Mouse (Mus musculus): ENCODE results near the gene Clstn1. TPM values are rescaled to one million over a fixed set of nuclear protein-coding genes. Genes with fewer than 3 reads are reported as not detected.

Clstn1 gene
- 1.2 and 1.3 TPM in 2 replicates for polyA plus RNA-seq (2012; rRNA removed)
- polyA plus RNA-seq (2014; fragmentation: Nextera tagmentation; extraction: Ambion mirVana), result 1.4 and 1.6 TPM in 2 replicates

GRCm38 (mm10) chr4:149586044-149586782, at the start of gene Clstn1:
Clstn1 (plus strand) TSS chr4:149586468.
- no peak for TF ChIP-seq EP300 (IDR thresholded peaks at IDR 0.05; ENCODE audit: low read depth)
- TF ChIP-seq CTCF (IDR thresholded peaks at IDR 0.05; ENCODE audit: low read depth), result no peak
- H3K4me1 ChIP-seq (replicated peaks; ENCODE audit: control insufficient read depth in 2 of 2, insufficient read depth in 2 of 2, low read length in 1 of 2), result no peaks in the 10 kb centered on the region
- peak within 1 kb of the TSS; percentile 37 to 56 for H3K4me3 ChIP-seq (ENCODE audit: insufficient read depth in 1 of 2, low read depth in 2 of 2, low read length in 2 of 2)
- H3K9ac ChIP-seq (replicated peaks), result no peak within 1 kb of the TSS
- DNase-seq (ENCODE audit: low read depth in 3 of 3, low spot score in 3 of 3), result no peak
- no peak within 1 kb of the TSS for H3K27ac ChIP-seq
- WGBS (ENCODE audit: insufficient replicate concordance), result under 1% methylated on average over 69 of the region's 103 CpGs
- H3K27me3 ChIP-seq (ENCODE audit: control insufficient read depth, insufficient read depth, low read length), result peaks cover 52% of the 10 kb centered on the region
- ATAC-seq (ENCODE audit: insufficient read depth), result no peak
- H3K4me2 ChIP-seq (ENCODE audit: low read depth), result peak within 1 kb of the TSS; percentile 56
- no peaks in the 10 kb centered on the region for H3K36me3 ChIP-seq (replicated peaks; ENCODE audit: control insufficient read depth, insufficient read depth, low read depth)
- H3K9me3 ChIP-seq (ENCODE audit: control insufficient read depth, low read length), result no peaks in the 10 kb centered on the region

GRCm38 (mm10) chr4:149539441-149539840, 46.8 kb upstream of the Clstn1 start:
- H3K4me2 ChIP-seq (ENCODE audit: low read depth), result no peak overlapping the region
- no peak overlapping the region for H3K4me3 ChIP-seq (ENCODE audit: insufficient read depth in 1 of 2, low read depth in 2 of 2, low read length in 2 of 2)
- H3K27me3 ChIP-seq (ENCODE audit: control insufficient read depth, insufficient read depth, low read length), result no peaks in the 10 kb centered on the region
- no peak for DNase-seq (ENCODE audit: low read depth in 3 of 3, low spot score in 3 of 3)
- 59% methylated on average over 8 of the region's 8 CpGs for WGBS (ENCODE audit: insufficient replicate concordance)
- ATAC-seq (ENCODE audit: insufficient read depth), result no peak
- no peak overlapping the region for H3K27ac ChIP-seq
- no peaks in the 10 kb centered on the region for H3K36me3 ChIP-seq (replicated peaks; ENCODE audit: control insufficient read depth, insufficient read depth, low read depth)
- H3K4me1 ChIP-seq (replicated peaks; ENCODE audit: control insufficient read depth in 2 of 2, insufficient read depth in 2 of 2, low read length in 1 of 2), result no peaks in the 10 kb centered on the region
- H3K9me3 ChIP-seq (ENCODE audit: control insufficient read depth, low read length), result no peaks in the 10 kb centered on the region
- no peak overlapping the region for H3K9ac ChIP-seq (replicated peaks)
- TF ChIP-seq CTCF (IDR thresholded peaks at IDR 0.05; ENCODE audit: low read depth) (no peak), EP300 (IDR thresholded peaks at IDR 0.05; ENCODE audit: low read depth) (no peak)

GRCm38 (mm10) chr4:149541935-149542334, 44.3 kb upstream of the Clstn1 start:
- WGBS (ENCODE audit: insufficient replicate concordance), result 31% methylated on average over 5 of the region's 5 CpGs
- ATAC-seq (ENCODE audit: insufficient read depth) (no peak), DNase-seq (ENCODE audit: low read depth in 3 of 3, low spot score in 3 of 3) (no peak)
- no peaks in the 10 kb centered on the region for H3K4me1 ChIP-seq (replicated peaks; ENCODE audit: control insufficient read depth in 2 of 2, insufficient read depth in 2 of 2, low read length in 1 of 2)
- no peaks in the 10 kb centered on the region for H3K9me3 ChIP-seq (ENCODE audit: control insufficient read depth, low read length)
- H3K4me3 ChIP-seq (ENCODE audit: insufficient read depth in 1 of 2, low read depth in 2 of 2, low read length in 2 of 2), result no peak overlapping the region
- H3K4me2 ChIP-seq (ENCODE audit: low read depth), result no peak overlapping the region
- no peaks in the 10 kb centered on the region for H3K27me3 ChIP-seq (ENCODE audit: control insufficient read depth, insufficient read depth, low read length)
- H3K36me3 ChIP-seq (replicated peaks; ENCODE audit: control insufficient read depth, insufficient read depth, low read depth), result no peaks in the 10 kb centered on the region
- no peak overlapping the region for H3K9ac ChIP-seq (replicated peaks)
- no peak for TF ChIP-seq CTCF (IDR thresholded peaks at IDR 0.05; ENCODE audit: low read depth)
- no peak for TF ChIP-seq EP300 (IDR thresholded peaks at IDR 0.05; ENCODE audit: low read depth)
- no peak overlapping the region for H3K27ac ChIP-seq

DNA sequence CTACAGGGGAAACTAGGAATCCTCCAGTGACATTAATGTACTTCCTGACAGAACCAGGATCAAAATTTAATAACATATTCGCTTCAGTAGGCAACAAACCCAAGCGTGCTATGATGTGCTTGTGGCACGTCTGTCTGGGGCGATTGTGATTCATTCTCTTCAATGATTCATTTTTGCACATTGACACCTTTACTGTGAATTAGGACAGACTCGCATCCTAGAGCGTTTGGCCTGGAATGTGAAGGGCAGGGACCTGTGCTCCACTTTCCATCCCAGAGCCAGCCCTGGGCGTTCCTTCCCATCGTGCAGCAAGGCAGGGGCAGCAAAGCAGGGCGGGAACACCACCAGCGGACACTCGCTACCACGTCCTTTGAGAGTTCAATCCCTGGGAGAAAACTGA, 43.8 kb upstream of the Clstn1 start:
- H3K4me1 ChIP-seq (replicated peaks; ENCODE audit: control insufficient read depth in 2 of 2, insufficient read depth in 2 of 2, low read length in 1 of 2), result no peaks in the 10 kb centered on the region
- DNase-seq (ENCODE audit: low read depth in 3 of 3, low spot score in 3 of 3), result no peak
- H3K27ac ChIP-seq, result no peak overlapping the region
- WGBS (ENCODE audit: insufficient replicate concordance), result 75% methylated on average over 12 of the region's 12 CpGs
- TF ChIP-seq EP300 (IDR thresholded peaks at IDR 0.05; ENCODE audit: low read depth), result no peak
- TF ChIP-seq CTCF (IDR thresholded peaks at IDR 0.05; ENCODE audit: low read depth), result no peak
- ATAC-seq (ENCODE audit: insufficient read depth), result no peak
- no peak overlapping the region for H3K4me2 ChIP-seq (ENCODE audit: low read depth)
- no peaks in the 10 kb centered on the region for H3K27me3 ChIP-seq (ENCODE audit: control insufficient read depth, insufficient read depth, low read length)
- H3K36me3 ChIP-seq (replicated peaks; ENCODE audit: control insufficient read depth, insufficient read depth, low read depth), result no peaks in the 10 kb centered on the region
- H3K9ac ChIP-seq (replicated peaks), result no peak overlapping the region
- H3K9me3 ChIP-seq (ENCODE audit: control insufficient read depth, low read length), result no peaks in the 10 kb centered on the region
- no peak overlapping the region for H3K4me3 ChIP-seq (ENCODE audit: insufficient read depth in 1 of 2, low read depth in 2 of 2, low read length in 2 of 2)

GRCm38 (mm10) chr4:149542927-149543553, 43.2 kb upstream of the Clstn1 start:
- H3K27me3 ChIP-seq (ENCODE audit: control insufficient read depth, insufficient read depth, low read length), result no peaks in the 10 kb centered on the region
- H3K36me3 ChIP-seq (replicated peaks; ENCODE audit: control insufficient read depth, insufficient read depth, low read depth), result no peaks in the 10 kb centered on the region
- H3K27ac ChIP-seq, result no peak overlapping the region
- DNase-seq (ENCODE audit: low read depth in 3 of 3, low spot score in 3 of 3) (peak; percentile 34 to 57 (median 50)), ATAC-seq (ENCODE audit: insufficient read depth) (no peak; the same call in 1 of the 2 replicates)
- H3K9me3 ChIP-seq (ENCODE audit: control insufficient read depth, low read length), result no peaks in the 10 kb centered on the region
- no peak overlapping the region for H3K9ac ChIP-seq (replicated peaks)
- TF ChIP-seq EP300 (IDR thresholded peaks at IDR 0.05; ENCODE audit: low read depth), result no peak
- peak; percentile 91 for TF ChIP-seq CTCF (IDR thresholded peaks at IDR 0.05; ENCODE audit: low read depth)
- H3K4me3 ChIP-seq (ENCODE audit: insufficient read depth in 1 of 2, low read depth in 2 of 2, low read length in 2 of 2), result no peak overlapping the region
- no peaks in the 10 kb centered on the region for H3K4me1 ChIP-seq (replicated peaks; ENCODE audit: control insufficient read depth in 2 of 2, insufficient read depth in 2 of 2, low read length in 1 of 2)
- WGBS (ENCODE audit: insufficient replicate concordance), result 41% methylated on average over 10 of the region's 10 CpGs
- no peak overlapping the region for H3K4me2 ChIP-seq (ENCODE audit: low read depth)

Data from liver, embryonic 14.5 days (tissue).